Mouse (Mus musculus) T-helper 1 cell (primary cell): ENCODE results near the gene Sptb.

Source experiments
- in situ Hi-C: fragments of 300-600 bp; cut with MboI, MseI; formaldehyde crosslinking; loops from one replicate; pipeline ENCODE4 v1.15.1; 2025; ENCODE audit warnings: high pct_unique_total_duplicates

The Sptb gene

GRCm38 (mm10) chr12:76545786-76546370 lies 164.5 kb downstream of the Sptb start:
- in situ Hi-C loops: no loop called here

GRCm38 (mm10) chr12:76541879-76542278 lies 168.5 kb downstream of the Sptb start:
- in situ Hi-C loops: no loop called here

GRCm38 (mm10) chr12:76541475-76541874 lies 168.9 kb downstream of the Sptb start:
- in situ Hi-C loops: no loop called here

GRCm38 (mm10) chr12:76540701-76541221 lies 169.6 kb downstream of the Sptb start:
- in situ Hi-C loops: no loop called here

GRCm38 (mm10) chr12:76540169-76540568 lies 170.2 kb downstream of the Sptb start:
- in situ Hi-C loops: no loop called here

GRCm38 (mm10) chr12:76537434-76537833 lies 172.9 kb downstream of the Sptb start:
- in situ Hi-C loops: no loop called here

- in situ Hi-C loops: no loop called here
Measured at GRCm38 (mm10) chr12:76536591-76537153, 173.7 kb downstream of the Sptb start.

- in situ Hi-C loops: no loop called here
Measured at GRCm38 (mm10) chr12:76535471-76535900, 174.9 kb downstream of the Sptb start.

GRCm38 (mm10) chr12:76534641-76535283 lies 175.6 kb downstream of the Sptb start:
- in situ Hi-C loops: no loop called here

GRCm38 (mm10) chr12:76534233-76534632 lies 176.1 kb downstream of the Sptb start:
- in situ Hi-C loops: no loop called here

GRCm38 (mm10) chr12:76533377-76534222 lies 176.7 kb downstream of the Sptb start:
- in situ Hi-C loops: no loop called here

- in situ Hi-C loops: no loop called here
Measured at GRCm38 (mm10) chr12:76532926-76533376, 177.4 kb downstream of the Sptb start.

- in situ Hi-C loops: no loop called here
Measured at GRCm38 (mm10) chr12:76531986-76532925, 178.1 kb downstream of the Sptb start.

GRCm38 (mm10) chr12:76530580-76531139 lies 179.7 kb downstream of the Sptb start, which contains the start of gene Plekhg3:
Gene Plekhg3, plus strand, starts transcription at chr12:76530891.
- in situ Hi-C loops: no loop called here
